Mouse (Mus musculus) right cerebral cortex, postnatal 25 days (tissue): Measurements from ENCODE around the gene Palb2.

Experiments
- DNase-seq: peaks from one replicate; pipeline ENCODE4 v3.0.0; 2022

Palb2 gene

GRCm38 (mm10) chr7:122098009-122098408, 34.8 kb downstream of the Palb2 start:
- DNase-seq, result no peak

GRCm38 (mm10) chr7:122094564-122095330, 38.0 kb downstream of the Palb2 start:
- DNase-seq, result no peak

GRCm38 (mm10) chr7:122087195-122087982, 45.4 kb downstream of the Palb2 start:
- no peak for DNase-seq

GRCm38 (mm10) chr7:122081071-122081470, 51.7 kb downstream of the Palb2 start:
- DNase-seq, result no peak

- DNase-seq, result no peak
Measured at GRCm38 (mm10) chr7:122079798-122080554, 52.8 kb downstream of the Palb2 start.

GRCm38 (mm10) chr7:122074374-122074773, 58.4 kb downstream of the Palb2 start:
- DNase-seq, result no peak

- DNase-seq, result no peak
Measured at GRCm38 (mm10) chr7:122067517-122068381, 65.0 kb downstream of the Palb2 start.

GRCm38 (mm10) chr7:122066945-122067516, 65.8 kb downstream of the Palb2 start, which contains the start of the genes Ubfd1 and Ears2:
Ubfd1 (plus strand) TSS chr7:122067175.
Ears2 (minus strand) TSS chr7:122067263.
- peak; percentile 98 for DNase-seq

- DNase-seq, result no peak
Measured at GRCm38 (mm10) chr7:122066102-122066944, 66.5 kb downstream of the Palb2 start.

GRCm38 (mm10) chr7:122065656-122066055, 67.1 kb downstream of the Palb2 start:
- DNase-seq, result no peak
